Mouse (Mus musculus) splenic B cell, adult 2 months (primary cell): ENCODE measurements around the gene Trnp1.

ENCODE experiments used
- DNase-seq: peaks from one replicate; pipeline ENCODE4 v3.0.0-alpha.2; 2011; ENCODE audit warnings: low read depth, low spot score
- H3K27me3 ChIP-seq: 2 replicates; pipeline ENCODE4 v1.6.1; 2012; ENCODE audit warnings: mild to moderate bottlenecking, low read length, moderate library complexity, mixed read lengths; ENCODE audit not compliant: control insufficient read depth, poor library complexity, insufficient read depth, severe bottlenecking
- H3K36me3 ChIP-seq: 2 replicates; pipeline ENCODE4 v1.6.1; 2012; ENCODE audit warnings: mild to moderate bottlenecking, low read length, moderate library complexity, mixed read lengths; ENCODE audit not compliant: control insufficient read depth, poor library complexity, insufficient read depth, severe bottlenecking

Trnp1 gene

GRCm38 (mm10) chr4:133504755-133505485 is 6.6 kb upstream of the Trnp1 start:
- no peaks in the 10 kb centered on the region for H3K36me3 ChIP-seq
- H3K27me3 ChIP-seq: peaks cover 3% of the 10 kb centered on the region; the same call in 1 of the 2 replicates
- DNase-seq: no peak

DNA sequence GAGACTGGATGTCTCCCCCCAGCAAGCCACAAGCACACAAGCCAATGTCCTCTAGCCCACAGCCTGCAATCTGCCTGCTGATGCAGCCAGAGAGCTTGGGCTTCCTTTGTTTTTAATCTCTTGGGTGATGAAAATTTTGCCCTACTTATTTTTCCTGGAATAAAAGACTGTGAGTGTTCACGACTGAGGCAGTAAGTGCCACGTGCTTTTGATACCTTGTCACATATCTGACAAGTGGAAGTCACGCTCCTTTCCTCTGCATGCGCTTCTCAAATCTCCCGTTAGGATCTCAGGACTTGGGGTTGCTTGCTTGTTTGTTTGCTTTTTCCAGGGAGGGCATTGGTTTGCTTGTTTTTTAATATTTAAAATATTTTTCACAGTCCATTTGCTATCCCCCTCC is 6.0 kb upstream of the Trnp1 start:
- Histone ChIP-seq H3K36me3 (no peaks in the 10 kb centered on the region), H3K27me3 (peaks cover 3% of the 10 kb centered on the region; the same call in 1 of the 2 replicates)
- DNase-seq: no peak

- H3K36me3 ChIP-seq: no peaks in the 10 kb centered on the region
- DNase-seq: no peak
- H3K27me3 ChIP-seq: peaks cover 5% of the 10 kb centered on the region
Observed at GRCm38 (mm10) chr4:133501514-133501913, 3.2 kb upstream of the Trnp1 start.

DNA sequence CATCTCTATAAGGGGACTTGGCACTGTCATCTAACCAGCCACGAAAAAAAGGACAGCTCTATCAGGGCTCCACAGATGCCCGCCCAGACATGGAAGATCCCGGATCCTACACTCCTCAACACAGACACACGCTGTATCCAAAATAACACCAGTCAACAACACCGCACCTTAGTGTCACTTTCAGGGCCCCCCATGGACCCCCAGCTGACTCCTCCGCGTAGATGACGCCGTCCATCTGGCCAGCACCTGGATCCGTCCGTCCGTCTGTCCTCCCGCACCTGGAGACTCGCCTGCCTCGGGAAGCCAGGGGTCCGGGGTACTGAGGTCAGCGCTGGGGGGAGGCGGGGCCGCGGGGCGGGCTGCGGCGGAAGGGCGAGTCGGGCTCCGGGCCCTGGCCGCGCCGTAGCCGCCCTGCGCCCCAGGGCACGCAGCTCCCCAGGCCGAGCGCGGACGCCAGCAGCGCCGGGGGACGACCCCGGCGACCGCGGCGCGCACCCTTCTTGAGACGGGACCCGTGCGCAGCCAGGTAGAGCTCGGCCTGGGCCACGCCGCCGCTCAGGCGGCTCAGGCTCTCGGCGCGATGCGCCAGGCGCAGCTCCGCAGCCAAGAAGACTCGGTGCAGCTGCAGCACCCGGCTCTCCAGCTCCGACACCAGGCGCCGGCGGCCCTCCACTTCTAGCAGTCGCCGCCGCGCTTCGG is 740 bp downstream of the Trnp1 start:
- Histone ChIP-seq H3K27me3 (peaks cover 4% of the 10 kb centered on the region), H3K36me3 (no peaks in the 10 kb centered on the region)
- DNase-seq: no peak

- peaks cover 4% of the 10 kb centered on the region for H3K27me3 ChIP-seq
- no peak for DNase-seq
Observed at GRCm38 (mm10) chr4:133496738-133497445, 1.5 kb downstream of the Trnp1 start.

DNA sequence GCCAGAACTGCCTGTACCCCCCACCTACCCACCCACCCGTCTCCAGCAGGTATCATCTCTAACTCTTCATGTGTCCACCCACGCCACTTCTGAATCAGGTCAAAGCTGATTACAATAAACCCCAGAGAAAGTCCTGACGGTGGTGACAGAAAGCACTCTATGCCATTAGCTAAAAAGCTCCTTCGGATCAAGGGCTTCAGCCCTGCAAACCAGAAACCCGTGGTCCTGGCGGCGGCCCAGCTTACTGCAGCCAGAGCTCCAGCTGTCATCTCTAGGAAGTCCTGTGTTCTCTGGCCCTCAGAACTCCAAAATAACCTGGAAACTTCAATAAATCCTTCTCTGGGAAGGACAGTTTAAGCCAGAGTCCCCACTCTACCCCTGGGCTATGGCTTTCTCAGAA is 2.6 kb downstream of the Trnp1 start:
- peaks cover 4% of the 10 kb centered on the region for H3K27me3 ChIP-seq
- DNase-seq: no peak
- no peaks in the 10 kb centered on the region for H3K36me3 ChIP-seq

More at GRCm38 (mm10) chr4:133496738-133497445, 1.5 kb downstream of the Trnp1 start:
- no peaks in the 10 kb centered on the region for H3K36me3 ChIP-seq

DNA sequence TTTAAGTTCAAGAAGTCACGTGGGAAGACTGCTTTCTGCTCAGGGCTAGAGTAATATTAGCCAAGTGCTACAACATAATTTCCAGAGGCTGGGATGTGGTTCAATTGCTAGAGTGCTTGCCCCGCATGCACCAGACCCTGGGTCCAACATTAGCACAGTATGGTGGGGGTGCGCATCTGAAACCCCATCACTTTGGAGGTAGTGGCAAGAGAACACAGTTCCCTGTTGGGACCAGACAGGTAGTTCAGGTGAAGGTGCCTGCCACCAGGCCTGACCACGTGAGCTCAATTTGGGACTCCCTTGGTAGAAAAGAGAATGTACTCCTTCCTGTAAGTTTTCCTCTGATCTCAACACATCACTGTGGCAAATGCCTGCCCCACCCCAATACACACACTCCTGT is 3.5 kb downstream of the Trnp1 start:
- H3K27me3 ChIP-seq: peaks cover 4% of the 10 kb centered on the region
- no peak for DNase-seq
- no peaks in the 10 kb centered on the region for H3K36me3 ChIP-seq

DNA sequence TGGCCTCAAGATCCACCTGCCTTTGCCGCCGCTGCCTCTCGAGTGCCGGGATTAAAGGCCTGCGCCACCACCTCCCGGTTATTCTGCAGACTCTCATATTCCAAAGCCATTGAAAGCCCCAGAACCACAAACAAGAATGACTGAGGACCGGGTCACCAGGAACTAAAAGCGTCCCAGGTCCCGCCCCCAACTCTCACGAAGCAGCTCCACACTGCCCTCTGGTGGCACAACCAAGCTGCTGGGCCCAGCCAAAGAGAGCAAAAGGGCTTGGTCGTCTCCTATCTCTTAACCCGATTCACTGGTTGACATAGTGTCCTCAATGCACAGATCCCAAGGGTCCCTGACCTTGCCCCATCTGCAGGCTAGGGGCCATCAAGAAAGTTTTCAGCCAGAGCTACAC is 3.9 kb downstream of the Trnp1 start:
- peak; percentile 92 for DNase-seq
- Histone ChIP-seq H3K27me3 (peaks cover 4% of the 10 kb centered on the region), H3K36me3 (no peaks in the 10 kb centered on the region)

DNA sequence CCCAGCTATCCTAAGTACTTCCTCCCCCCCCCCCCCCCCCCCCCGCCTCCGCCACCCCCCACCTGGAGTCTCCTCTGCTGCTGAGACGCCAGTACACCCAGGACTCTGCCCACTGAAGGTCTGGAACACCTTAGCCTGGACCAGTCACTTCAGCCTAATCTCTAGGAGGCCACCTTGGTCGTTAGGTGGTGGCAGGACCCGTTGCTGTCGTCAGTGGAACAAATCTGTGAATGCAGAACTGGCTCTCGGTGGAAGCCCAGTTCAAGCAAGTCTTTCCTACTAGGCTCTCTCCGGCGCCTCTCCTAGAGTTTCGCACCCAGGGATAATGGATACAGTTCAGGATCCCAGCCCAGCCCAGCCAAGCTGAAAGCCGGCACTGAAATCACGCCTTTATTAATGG is 4.5 kb downstream of the Trnp1 start:
- Histone ChIP-seq H3K36me3 (no peaks in the 10 kb centered on the region), H3K27me3 (peaks cover 4% of the 10 kb centered on the region)
- peak; percentile 61 for DNase-seq

GRCm38 (mm10) chr4:133491800-133492199 is 6.5 kb downstream of the Trnp1 start:
- no peaks in the 10 kb centered on the region for H3K36me3 ChIP-seq
- DNase-seq: no peak
- peaks cover 2% of the 10 kb centered on the region; the same call in 1 of the 2 replicates for H3K27me3 ChIP-seq

DNA sequence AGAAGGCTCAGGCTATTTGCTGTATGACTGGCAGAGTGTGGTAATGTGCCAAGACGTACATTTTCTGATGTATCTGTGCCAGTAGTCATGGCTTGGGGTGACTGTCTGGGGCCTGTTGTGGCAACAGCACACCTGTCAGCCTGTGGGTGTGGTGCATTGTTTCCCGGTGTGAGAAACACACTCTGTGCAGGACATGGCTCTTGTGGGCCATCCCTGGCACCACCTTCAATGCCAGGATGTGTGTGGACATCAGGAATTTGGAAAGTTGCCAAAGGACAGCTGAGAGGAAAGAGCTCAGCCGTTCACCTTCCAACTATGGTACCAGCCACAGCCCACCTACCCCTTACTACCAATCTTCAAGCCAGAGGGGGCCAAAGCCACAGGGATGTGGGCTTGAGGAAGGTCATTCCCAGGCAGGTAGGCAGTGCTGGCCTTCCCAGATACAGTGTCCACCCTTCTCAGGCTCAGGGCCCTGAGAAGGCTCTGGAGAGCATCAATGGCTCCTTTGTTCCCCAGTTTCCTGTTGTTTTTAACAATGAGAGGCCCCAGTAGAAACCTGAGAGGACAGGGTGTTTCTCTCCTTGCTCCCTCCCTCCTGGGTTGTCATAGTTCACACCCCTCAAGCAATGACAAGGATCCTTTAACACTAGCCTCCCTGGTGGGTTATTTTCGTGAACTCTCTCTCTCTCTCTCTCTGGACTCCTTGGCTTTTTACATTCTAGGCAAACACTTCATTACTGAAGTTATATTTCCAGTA is 8.7 kb downstream of the Trnp1 start:
- DNase-seq: no peak
- H3K27me3 ChIP-seq: peaks cover 1% of the 10 kb centered on the region; the same call in 1 of the 2 replicates
- H3K36me3 ChIP-seq: no peaks in the 10 kb centered on the region

DNA sequence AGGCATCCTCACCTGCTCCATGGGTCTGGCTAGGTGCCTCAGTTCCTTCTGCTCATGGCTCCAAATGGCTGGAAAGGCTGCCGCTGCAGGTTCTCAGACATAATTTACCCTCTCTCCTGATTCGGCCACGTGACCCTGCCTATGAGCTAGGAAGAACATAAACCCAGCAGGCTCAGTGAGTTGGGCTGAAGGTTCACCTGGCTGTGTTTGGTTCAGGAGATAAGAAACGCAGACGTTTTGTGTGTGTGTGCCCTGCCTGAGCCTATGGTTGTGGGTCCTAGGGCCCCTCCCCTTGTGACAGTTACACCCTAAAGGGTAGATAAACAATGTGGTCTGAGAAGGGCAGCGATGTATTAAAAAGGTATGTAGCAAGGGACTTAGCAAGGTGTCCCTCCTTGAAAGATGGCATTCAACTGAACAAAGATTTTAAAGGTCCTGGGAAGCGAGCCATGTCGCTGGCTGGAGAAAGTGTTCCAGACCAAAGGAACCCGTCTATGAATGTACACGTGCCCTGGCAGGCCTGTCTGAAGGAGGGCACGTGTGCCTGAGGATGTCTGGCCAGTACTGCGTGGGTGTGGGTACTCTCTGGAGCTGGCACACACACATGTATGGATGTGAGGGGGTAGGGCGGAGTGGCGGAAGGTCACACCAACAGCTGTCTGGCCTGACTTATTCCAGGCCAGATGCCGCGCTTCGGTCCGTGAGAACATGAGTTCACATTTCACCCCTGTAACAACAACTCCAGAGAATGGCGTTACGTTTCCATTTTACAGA is 9.5 kb downstream of the Trnp1 start:
- Histone ChIP-seq H3K27me3 (no peaks in the 10 kb centered on the region), H3K36me3 (no peaks in the 10 kb centered on the region)
- DNase-seq: no peak

DNA sequence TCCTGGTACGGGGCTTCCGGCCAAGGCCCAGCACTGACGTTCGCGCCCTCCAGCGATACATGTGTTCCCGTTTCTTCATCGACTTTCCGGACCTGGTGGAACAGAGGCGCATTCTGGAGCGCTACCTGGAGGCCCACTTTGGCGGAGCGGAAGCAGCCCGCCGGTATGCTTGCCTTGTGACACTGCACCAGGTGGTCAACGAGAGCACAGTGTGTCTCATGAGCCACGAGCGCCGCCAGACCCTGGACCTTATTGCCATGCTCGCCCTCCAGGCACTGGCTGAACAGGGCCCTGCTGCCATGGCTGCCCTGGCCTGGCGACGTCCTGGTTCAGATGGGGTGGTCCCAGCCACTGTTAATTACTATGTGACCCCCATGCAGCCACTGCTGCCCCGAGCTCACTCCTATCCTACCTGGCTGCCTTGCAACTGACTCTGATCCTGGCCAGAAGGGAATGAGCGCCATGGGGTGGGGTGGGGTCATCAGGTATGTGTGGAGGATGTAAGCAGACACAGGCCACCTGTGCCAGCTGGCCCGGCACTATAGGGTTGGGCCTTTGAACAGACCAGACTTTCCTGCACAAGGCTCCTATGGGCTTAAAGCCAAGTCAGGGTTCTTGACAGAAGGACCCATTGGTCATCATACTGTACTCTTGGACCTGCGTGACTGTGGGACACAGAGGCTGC is 11.5 kb downstream of the Trnp1 start:
- H3K36me3 ChIP-seq: no peaks in the 10 kb centered on the region
- H3K27me3 ChIP-seq: no peaks in the 10 kb centered on the region
- no peak for DNase-seq
